Mouse (Mus musculus) thymus, adult 2 months (tissue): Measurements from ENCODE around the gene Vstm4. TPM values are rescaled to one million over a fixed set of nuclear protein-coding genes. Genes with fewer than 3 reads are reported as not detected.

Source experiments
- DNase-seq: peaks from one replicate; pipeline ENCODE4 v3.0.0; 2021
- H3K27ac ChIP-seq: fragments of 200-500 bp; 2 replicates; pipeline ENCODE4 v1.5.1; 2012; ENCODE audit warnings: low read length, control low read depth; ENCODE audit not compliant: control insufficient read depth, insufficient read depth
- H3K27me3 ChIP-seq: fragments of 200-500 bp; 2 replicates; pipeline ENCODE4 v1.6.1; 2012; ENCODE audit warnings: mild to moderate bottlenecking, low read length, moderate library complexity, mixed read lengths; ENCODE audit not compliant: control insufficient read depth, insufficient read depth
- H3K36me3 ChIP-seq: fragments of 200-500 bp; 2 replicates; pipeline ENCODE4 v1.6.1; 2012; ENCODE audit warnings: mild to moderate bottlenecking, low read length, moderate library complexity; ENCODE audit not compliant: control insufficient read depth, insufficient read depth
- H3K4me1 ChIP-seq: fragments of 200-500 bp; replicated peaks from 2 replicates; pipeline ENCODE4 v1.6.1; 2012; ENCODE audit warnings: low read length; ENCODE audit not compliant: control insufficient read depth, insufficient read depth
- H3K4me3 ChIP-seq: fragments of 200-500 bp; 2 replicates; pipeline ENCODE4 v1.5.1; 2012; ENCODE audit warnings: mild to moderate bottlenecking, low read length, control low read depth, moderate library complexity; ENCODE audit not compliant: control insufficient read depth, insufficient read depth
- CTCF ChIP-seq: fragments of 200-500 bp; IDR thresholded peaks from 2 replicates; pipeline ENCODE4 v1.5.1; 2012; ENCODE audit warnings: mild to moderate bottlenecking, control low read depth, low read length, moderate library complexity, borderline replicate concordance; ENCODE audit not compliant: control insufficient read depth, poor library complexity, insufficient read depth; ENCODE audit errors: extremely low read depth
- POLR2A ChIP-seq: fragments of 200-500 bp; IDR thresholded peaks from 2 replicates; pipeline ENCODE4 v1.6.1; 2012; ENCODE audit warnings: mild to moderate bottlenecking, low read length, control low read depth, moderate library complexity; ENCODE audit not compliant: control insufficient read depth, poor library complexity, insufficient read depth; ENCODE audit errors: extremely low read depth
- WGBS: fragments of 180-500 bp; shearing (Covaris S2); methylation state at CpG from one replicate; pipeline ENCODE4 v1.1.7; 2018; 5-methylcytosine and 5-hydroxymethylcytosine counted together
- polyA plus RNA-seq: library from polyadenylated mRNA; depleted of rRNA; stranded (reverse); fragments of >200 nt; gene quantifications from 2 replicates; pipeline ENCODE4 v1.2.3, GENCODE M21; 2012

The Vstm4 gene
- polyA plus RNA-seq, 1 experiment, result 1.8 TPM

- DNase-seq, result no peak
- Histone ChIP-seq H3K4me1 (no peaks in the 10 kb centered on the region), H3K36me3 (no peaks in the 10 kb centered on the region), H3K27me3 (no peaks in the 10 kb centered on the region), H3K4me3 (no peak overlapping the region), H3K27ac (no peak overlapping the region)
- 79% methylated on average over 4 of the region's 4 CpGs for WGBS
- TF ChIP-seq CTCF (no peak), POLR2A (no peak)
These were observed 33.7 kb upstream of the Vstm4 start for GRCm38 (mm10) chr14:32822812-32823211.

- no peak for TF ChIP-seq POLR2A
- TF ChIP-seq CTCF, result no peak
- Histone ChIP-seq H3K27ac (no peak overlapping the region), H3K4me1 (no peaks in the 10 kb centered on the region), H3K36me3 (no peaks in the 10 kb centered on the region), H3K27me3 (no peaks in the 10 kb centered on the region), H3K4me3 (no peak overlapping the region)
- DNase-seq, result no peak
- whole genome bisulfite sequencing, result 36% methylated on average over 3 of the region's 3 CpGs
These were observed 32.7 kb upstream of the Vstm4 start for GRCm38 (mm10) chr14:32823861-32824260.

- no peak overlapping the region for H3K4me3 ChIP-seq
- H3K27me3 ChIP-seq, result no peaks in the 10 kb centered on the region
- TF ChIP-seq POLR2A (no peak), CTCF (no peak)
- DNase-seq, result no peak
- WGBS, result 87% methylated on average over 14 of the region's 14 CpGs
- H3K4me1 ChIP-seq, result no peaks in the 10 kb centered on the region
- no peaks in the 10 kb centered on the region for H3K36me3 ChIP-seq
- no peak overlapping the region for H3K27ac ChIP-seq
These were observed 32.0 kb upstream of the Vstm4 start for GRCm38 (mm10) chr14:32824267-32825150.

GRCm38 (mm10) chr14:32825426-32826032, 31.0 kb upstream of the Vstm4 start:
- no peaks in the 10 kb centered on the region for H3K4me1 ChIP-seq
- no peak for DNase-seq
- no peak overlapping the region for H3K4me3 ChIP-seq
- 45% methylated on average over 11 of the region's 11 CpGs for WGBS
- H3K27ac ChIP-seq, result no peak overlapping the region
- no peaks in the 10 kb centered on the region for H3K27me3 ChIP-seq
- H3K36me3 ChIP-seq, result no peaks in the 10 kb centered on the region
- TF ChIP-seq POLR2A, result no peak
- no peak for TF ChIP-seq CTCF

- Histone ChIP-seq H3K27me3 (no peaks in the 10 kb centered on the region), H3K4me1 (no peaks in the 10 kb centered on the region), H3K27ac (no peak overlapping the region), H3K36me3 (no peaks in the 10 kb centered on the region), H3K4me3 (no peak overlapping the region)
- 74% methylated on average over 4 of the region's 4 CpGs for WGBS
- TF ChIP-seq CTCF (no peak), POLR2A (no peak)
- no peak for DNase-seq
These were observed 29.4 kb upstream of the Vstm4 start for GRCm38 (mm10) chr14:32827165-32827564.

GRCm38 (mm10) chr14:32827994-32828650, 28.4 kb upstream of the Vstm4 start:
- Histone ChIP-seq H3K36me3 (no peaks in the 10 kb centered on the region), H3K27ac (no peak overlapping the region), H3K4me3 (no peak overlapping the region), H3K27me3 (no peaks in the 10 kb centered on the region), H3K4me1 (no peaks in the 10 kb centered on the region)
- WGBS, result 57% methylated on average over 6 of the region's 6 CpGs
- no peak for DNase-seq
- no peak for TF ChIP-seq CTCF
- TF ChIP-seq POLR2A, result no peak
